Mouse (Mus musculus): ENCODE results near the gene Stk39. TPM values are rescaled to one million over a fixed set of nuclear protein-coding genes. Genes with fewer than 3 reads are reported as not detected.
"Not testable (repeated sequence)": the region's sequence is repeated elsewhere in the genome, so short reads cannot be mapped to it uniquely, and the experiment has no call there.

The Stk39 gene
- total RNA-seq, 4 experiments from 2014 or later = 63.7 to 93.6 (median 79.1) TPM

- DNase-seq (ENCODE audit: low spot score) = no peak
Observed at GRCm38 (mm10) chr2:68241640-68242039, 230.4 kb downstream of the Stk39 start.

GRCm38 (mm10) chr2:68239415-68239814, 232.7 kb downstream of the Stk39 start:
- DNase-seq (ENCODE audit: low spot score) = not testable (repeated sequence)

GRCm38 (mm10) chr2:68232929-68233328, 239.1 kb downstream of the Stk39 start:
- DNase-seq (ENCODE audit: low spot score) = no peak

GRCm38 (mm10) chr2:68229872-68230271, 242.2 kb downstream of the Stk39 start:
- DNase-seq (ENCODE audit: low spot score) = no peak

GRCm38 (mm10) chr2:68229081-68229480, 243.0 kb downstream of the Stk39 start:
- no peak for DNase-seq (ENCODE audit: low spot score)

- peak; percentile 61 for DNase-seq (ENCODE audit: low spot score)
Observed at GRCm38 (mm10) chr2:68222227-68222873, 249.7 kb downstream of the Stk39 start.

- no peak for DNase-seq (ENCODE audit: low spot score)
Observed at GRCm38 (mm10) chr2:68221226-68221625, 250.8 kb downstream of the Stk39 start.

GRCm38 (mm10) chr2:68219823-68220222, 252.2 kb downstream of the Stk39 start:
- no peak for DNase-seq (ENCODE audit: low spot score)

GRCm38 (mm10) chr2:68215176-68215575, 256.9 kb downstream of the Stk39 start:
- DNase-seq (ENCODE audit: low spot score) = no peak

- no peak for DNase-seq (ENCODE audit: low spot score)
Observed at GRCm38 (mm10) chr2:68214400-68214799, 257.7 kb downstream of the Stk39 start.

- no peak for DNase-seq (ENCODE audit: low spot score)
Observed at GRCm38 (mm10) chr2:68211443-68211842, 260.6 kb downstream of the Stk39 start.

GRCm38 (mm10) chr2:68196245-68196644, 275.8 kb downstream of the Stk39 start:
- no peak for DNase-seq (ENCODE audit: low spot score)

- DNase-seq (ENCODE audit: low spot score) = no peak
Observed at GRCm38 (mm10) chr2:68194444-68194843, 277.6 kb downstream of the Stk39 start.

- DNase-seq (ENCODE audit: low spot score) = no peak
Observed at GRCm38 (mm10) chr2:68193465-68193837, 278.6 kb downstream of the Stk39 start.

- no peak for DNase-seq (ENCODE audit: low spot score)
Observed at GRCm38 (mm10) chr2:68192605-68193464, 279.2 kb downstream of the Stk39 start.

GRCm38 (mm10) chr2:68176425-68176824, 295.6 kb downstream of the Stk39 start:
- DNase-seq (ENCODE audit: low spot score) = no peak

- no peak for DNase-seq (ENCODE audit: low spot score)
Observed at GRCm38 (mm10) chr2:68171306-68171705, 300.8 kb downstream of the Stk39 start.

GRCm38 (mm10) chr2:68162012-68162411, 310.1 kb downstream of the Stk39 start:
- DNase-seq (ENCODE audit: low spot score) = no peak

GRCm38 (mm10) chr2:68160566-68160965, 311.5 kb downstream of the Stk39 start:
- no peak for DNase-seq (ENCODE audit: low spot score)
